Mouse (Mus musculus) heart, embryonic 12.5 days (tissue): Measurements from ENCODE around the gene Naif1. TPM values are rescaled to one million over a fixed set of nuclear protein-coding genes. Genes with fewer than 3 reads are reported as not detected.
A peak's percentile ranks its signal among the peaks of the same experiment; 100 is the strongest.
"Not testable (repeated sequence)": the region's sequence is repeated elsewhere in the genome, so short reads cannot be mapped to it uniquely, and the experiment has no call there.

Source experiments
- ATAC-seq: fragments of 200-750 bp; cut with Nextera tagmentation; 2 replicates; pipeline ENCODE4 v1.8.0; 2017; ENCODE audit warnings: moderate TSS enrichment, moderate library complexity; ENCODE audit not compliant: insufficient number of reproducible peaks, low FRiP score
- H3K27ac ChIP-seq: fragments of 300-500 bp; sonication (generic); 2 replicates; pipeline ENCODE4 v1.5.1; 2016; ENCODE audit warnings: mild to moderate bottlenecking, moderate library complexity; ENCODE audit not compliant: poor library complexity, severe bottlenecking
- H3K27me3 ChIP-seq: fragments of 300-500 bp; sonication (generic); replicated peaks from 2 replicates; pipeline ENCODE4 v1.6.1; 2016; ENCODE audit warnings: mild to moderate bottlenecking, moderate library complexity
- H3K36me3 ChIP-seq: fragments of 300-500 bp; sonication (generic); 2 replicates; pipeline ENCODE4 v1.6.1; 2016; ENCODE audit warnings: mild to moderate bottlenecking, moderate library complexity
- H3K4me1 ChIP-seq: fragments of 300-500 bp; sonication (generic); replicated peaks from 2 replicates; pipeline ENCODE4 v1.6.1; 2016; ENCODE audit warnings: mild to moderate bottlenecking
- H3K4me2 ChIP-seq: fragments of 300-500 bp; sonication (generic); 2 replicates; pipeline ENCODE4 v1.6.1; 2016; ENCODE audit warnings: mild to moderate bottlenecking, moderate library complexity
- H3K4me3 ChIP-seq: fragments of 300-500 bp; sonication (generic); 2 replicates; pipeline ENCODE4 v1.5.1; 2016; ENCODE audit warnings: mild to moderate bottlenecking
- H3K9ac ChIP-seq: fragments of 300-500 bp; sonication (generic); 2 replicates; pipeline ENCODE4 v1.6.1; 2016; ENCODE audit warnings: mild to moderate bottlenecking, moderate library complexity
- H3K9me3 ChIP-seq: fragments of 300-500 bp; sonication (generic); replicated peaks from 2 replicates; pipeline ENCODE4 v1.6.1; 2016; ENCODE audit warnings: mild to moderate bottlenecking, moderate library complexity
- WGBS: fragments of 180-500 bp; shearing (Covaris S2); methylation state at CpG from one replicate; pipeline ENCODE4 v1.1.7; 2016; 5-methylcytosine and 5-hydroxymethylcytosine counted together
- polyA plus RNA-seq: library from polyadenylated mRNA; unstranded; fragments of >200 nt; fragmentation: Nextera tagmentation; extraction: Ambion mirVana; gene quantifications from 2 replicates; pipeline ENCODE4 v1.2.1, GENCODE M21; 2016

The Naif1 gene
- polyA plus RNA-seq, 1 experiment from 2014 or later, result 5.4 TPM

DNA sequence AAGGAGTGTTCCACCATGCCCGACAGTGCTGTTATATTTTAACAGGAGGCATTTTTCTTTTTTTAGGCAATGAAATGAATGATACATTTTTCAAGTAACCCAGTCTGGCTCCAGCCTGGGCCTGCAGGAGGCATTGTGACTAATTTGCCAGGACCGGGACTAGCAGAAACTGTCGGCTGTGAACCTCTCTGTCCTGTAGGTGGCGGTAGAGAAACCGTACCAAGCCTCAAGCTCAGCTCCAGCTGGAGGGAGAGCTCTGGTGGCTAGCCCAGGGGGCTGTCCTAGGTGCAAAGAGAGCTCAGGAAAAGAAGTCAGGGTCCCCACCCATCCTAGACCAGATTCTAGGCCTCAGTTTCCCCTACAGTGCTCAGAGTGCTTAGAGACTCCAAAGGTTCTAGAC, 38.4 kb downstream of the Naif1 start:
- no peak; the same call in 1 of the 2 replicates for ATAC-seq
- no peak overlapping the region for H3K4me3 ChIP-seq
- peaks cover 12% of the 10 kb centered on the region for H3K4me1 ChIP-seq
- WGBS, result 0% methylated on average over 5 of the region's 5 CpGs
- H3K27me3 ChIP-seq, result no peaks in the 10 kb centered on the region
- no peak overlapping the region for H3K4me2 ChIP-seq
- no peaks in the 10 kb centered on the region for H3K9me3 ChIP-seq
- no peak overlapping the region for H3K9ac ChIP-seq
- H3K27ac ChIP-seq, result no peak overlapping the region
- no peaks in the 10 kb centered on the region for H3K36me3 ChIP-seq

- peaks cover 15% of the 10 kb centered on the region for H3K4me1 ChIP-seq
Measured at GRCm38 (mm10) chr2:32490730-32491129, 40.5 kb downstream of the Naif1 start.

DNA sequence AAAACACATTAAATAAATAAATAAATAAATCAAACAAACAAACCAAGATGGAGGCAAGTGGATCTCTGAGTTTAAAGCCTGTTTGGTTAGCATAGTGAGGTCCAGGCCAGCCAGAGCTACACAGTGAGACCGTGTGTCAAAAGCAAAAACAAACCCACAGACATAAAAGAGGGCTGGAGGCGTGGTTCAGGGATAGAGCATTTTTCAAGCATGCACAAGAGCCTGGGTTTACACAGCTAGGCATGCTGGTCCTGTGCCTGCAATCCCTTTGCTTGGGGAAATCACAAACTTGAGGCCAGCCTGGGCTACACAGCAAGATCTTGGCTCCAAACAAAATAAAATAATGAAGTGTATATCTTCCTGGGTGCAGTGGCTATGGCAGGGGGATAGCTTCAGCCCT, 42.4 kb downstream of the Naif1 start:
- no peak overlapping the region for H3K9ac ChIP-seq
- H3K36me3 ChIP-seq, result no peaks in the 10 kb centered on the region
- H3K27ac ChIP-seq, result no peak overlapping the region
- H3K9me3 ChIP-seq, result no peaks in the 10 kb centered on the region
- ATAC-seq, result no peak
- H3K4me3 ChIP-seq, result no peak overlapping the region
- no peak overlapping the region for H3K4me2 ChIP-seq
- WGBS, result 66% methylated on average over 2 of the region's 2 CpGs
- no peaks in the 10 kb centered on the region for H3K27me3 ChIP-seq
- H3K4me1 ChIP-seq, result peaks cover 6% of the 10 kb centered on the region

More at GRCm38 (mm10) chr2:32490730-32491129, 40.5 kb downstream of the Naif1 start:
- not testable (repeated sequence) for H3K27me3 ChIP-seq, H3K4me2 ChIP-seq, H3K4me3 ChIP-seq, ATAC-seq, H3K9ac ChIP-seq, H3K9me3 ChIP-seq, H3K27ac ChIP-seq, H3K36me3 ChIP-seq

DNA sequence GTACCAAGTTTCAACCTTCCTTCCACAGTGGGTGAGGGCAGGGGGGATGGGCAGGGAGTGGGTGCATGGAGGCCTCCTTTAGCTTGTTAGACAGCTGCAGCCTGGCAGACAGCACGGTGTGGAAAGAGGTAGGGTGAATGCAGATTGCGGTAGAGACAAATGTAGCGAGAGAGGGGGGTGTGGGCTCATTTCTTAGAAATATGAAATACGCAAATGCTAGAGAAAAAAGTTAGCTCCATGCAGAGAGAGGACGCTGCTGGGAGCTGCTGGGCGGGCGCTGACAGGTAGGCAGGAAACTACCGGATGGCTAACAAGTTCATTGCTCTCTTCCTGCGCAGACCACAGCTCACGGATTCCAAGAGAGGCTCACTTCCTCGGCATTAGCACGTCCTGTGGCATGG, 43.0 kb downstream of the Naif1 start:
- 67% methylated on average over 12 of the region's 12 CpGs for WGBS
- no peak for ATAC-seq
- no peaks in the 10 kb centered on the region for H3K27me3 ChIP-seq
- no peak overlapping the region for H3K27ac ChIP-seq
- H3K4me1 ChIP-seq, result peaks cover 6% of the 10 kb centered on the region
- no peaks in the 10 kb centered on the region for H3K36me3 ChIP-seq
- no peak overlapping the region for H3K4me3 ChIP-seq
- no peak overlapping the region for H3K4me2 ChIP-seq
- H3K9me3 ChIP-seq, result no peaks in the 10 kb centered on the region
- no peak overlapping the region for H3K9ac ChIP-seq

- Histone ChIP-seq H3K36me3 (no peaks in the 10 kb centered on the region), H3K4me3 (no peak overlapping the region), H3K4me1 (peaks cover 6% of the 10 kb centered on the region), H3K9ac (no peak overlapping the region), H3K9me3 (peaks cover 5% of the 10 kb centered on the region), H3K27ac (no peak overlapping the region), H3K27me3 (no peaks in the 10 kb centered on the region), H3K4me2 (no peak overlapping the region)
- 34% methylated on average over 2 of the region's 2 CpGs for WGBS
- ATAC-seq, result no peak
Measured at GRCm38 (mm10) chr2:32494522-32494921, 44.3 kb downstream of the Naif1 start.

GRCm38 (mm10) chr2:32495185-32495726, 45.0 kb downstream of the Naif1 start:
- Histone ChIP-seq H3K9ac (no peak overlapping the region), H3K4me1 (peaks cover 6% of the 10 kb centered on the region), H3K4me3 (no peak overlapping the region), H3K9me3 (peaks cover 5% of the 10 kb centered on the region), H3K27ac (no peak overlapping the region), H3K27me3 (no peaks in the 10 kb centered on the region), H3K4me2 (peak overlapping the region; percentile 15; the same call in 1 of the 2 replicates), H3K36me3 (no peaks in the 10 kb centered on the region)
- WGBS, result 57% methylated on average over 20 of the region's 20 CpGs
- peak; percentile 34; the same call in 1 of the 2 replicates for ATAC-seq

DNA sequence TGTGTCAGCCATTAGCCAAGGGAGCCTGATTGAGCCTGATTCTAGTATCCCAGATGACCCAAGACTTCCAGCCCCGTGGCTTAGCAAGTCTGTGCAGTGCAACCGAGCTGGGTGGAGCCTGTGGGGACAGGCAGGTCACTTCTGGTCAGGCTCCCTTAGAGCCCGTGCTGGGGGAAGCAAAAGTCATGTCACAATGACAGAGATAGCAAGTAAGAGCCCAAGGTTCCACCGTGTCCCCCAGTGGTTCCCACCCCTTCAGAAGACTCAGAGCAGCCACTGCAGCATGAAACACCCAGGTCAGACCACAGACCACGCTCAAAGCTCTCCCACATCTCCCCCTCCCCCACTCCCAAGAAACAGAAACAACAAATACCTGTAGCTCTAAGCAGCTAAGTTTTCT, 45.9 kb downstream of the Naif1 start:
- H3K9ac ChIP-seq, result no peak overlapping the region
- peaks cover 6% of the 10 kb centered on the region for H3K4me1 ChIP-seq
- 57% methylated on average over 5 of the region's 5 CpGs for WGBS
- ATAC-seq, result no peak
- no peak overlapping the region for H3K27ac ChIP-seq
- H3K27me3 ChIP-seq, result no peaks in the 10 kb centered on the region
- H3K36me3 ChIP-seq, result no peaks in the 10 kb centered on the region
- H3K4me2 ChIP-seq, result no peak overlapping the region
- H3K4me3 ChIP-seq, result no peak overlapping the region
- peaks cover 5% of the 10 kb centered on the region for H3K9me3 ChIP-seq

- no peak overlapping the region for H3K4me3 ChIP-seq
- 74% methylated on average over 4 of the region's 4 CpGs for WGBS
- ATAC-seq, result no peak
- peaks cover 11% of the 10 kb centered on the region for H3K4me1 ChIP-seq
- H3K36me3 ChIP-seq, result no peaks in the 10 kb centered on the region
- H3K27ac ChIP-seq, result no peak overlapping the region
- no peak overlapping the region for H3K9ac ChIP-seq
- H3K27me3 ChIP-seq, result no peaks in the 10 kb centered on the region
- peaks cover 5% of the 10 kb centered on the region for H3K9me3 ChIP-seq
- no peak overlapping the region for H3K4me2 ChIP-seq
Measured at GRCm38 (mm10) chr2:32499365-32499764, 49.1 kb downstream of the Naif1 start.

DNA sequence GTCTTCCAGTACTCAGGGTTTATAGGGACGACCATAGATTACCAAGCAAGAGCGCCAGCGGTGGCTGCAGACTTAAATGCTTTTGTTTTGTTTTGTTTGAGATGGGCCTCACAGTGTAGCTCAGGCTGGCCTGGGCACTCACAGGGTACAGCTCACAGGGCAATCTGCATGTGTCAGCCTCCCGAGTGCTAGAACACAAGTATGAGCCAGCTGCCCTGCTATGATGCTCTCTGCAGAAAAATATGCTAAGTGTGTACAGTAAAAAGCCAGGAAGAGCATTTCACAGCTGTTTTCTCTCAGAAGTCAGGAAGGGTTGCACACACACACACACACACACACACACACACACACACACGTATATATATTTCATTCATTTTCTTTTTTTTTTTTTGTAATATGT, 50.2 kb downstream of the Naif1 start:
- H3K27me3 ChIP-seq, result no peaks in the 10 kb centered on the region
- H3K27ac ChIP-seq, result no peak overlapping the region
- H3K9ac ChIP-seq, result no peak overlapping the region
- 74% methylated on average over 5 of the region's 5 CpGs for WGBS
- no peak overlapping the region for H3K4me2 ChIP-seq
- H3K9me3 ChIP-seq, result peaks cover 5% of the 10 kb centered on the region
- H3K4me1 ChIP-seq, result peaks cover 9% of the 10 kb centered on the region; the same call in 1 of the 2 replicates
- no peak overlapping the region for H3K4me3 ChIP-seq
- ATAC-seq, result no peak
- no peaks in the 10 kb centered on the region for H3K36me3 ChIP-seq

GRCm38 (mm10) chr2:32501754-32502324, 51.6 kb downstream of the Naif1 start:
- Histone ChIP-seq H3K4me1 (0 out of 2 replicates have a peak, but pooled peaks cover 9% of the 10 kb centered on the region), H3K27ac (no peak overlapping the region), H3K4me2 (no peak overlapping the region), H3K27me3 (no peaks in the 10 kb centered on the region), H3K9me3 (peaks cover 9% of the 10 kb centered on the region), H3K36me3 (no peaks in the 10 kb centered on the region), H3K9ac (no peak overlapping the region), H3K4me3 (no peak overlapping the region)
- WGBS, result 60% methylated on average over 5 of the region's 5 CpGs
- ATAC-seq, result no peak

- no peaks in the 10 kb centered on the region for H3K36me3 ChIP-seq
- H3K4me1 ChIP-seq, result peaks cover 19% of the 10 kb centered on the region
- H3K4me3 ChIP-seq, result no peak overlapping the region
- no peaks in the 10 kb centered on the region for H3K27me3 ChIP-seq
- no peak overlapping the region for H3K4me2 ChIP-seq
- H3K27ac ChIP-seq, result no peak overlapping the region
- H3K9me3 ChIP-seq, result peaks cover 9% of the 10 kb centered on the region
- 86% methylated on average over 12 of the region's 12 CpGs for WGBS
- H3K9ac ChIP-seq, result no peak overlapping the region
- no peak for ATAC-seq
Measured at GRCm38 (mm10) chr2:32502843-32503242, 52.6 kb downstream of the Naif1 start.

DNA sequence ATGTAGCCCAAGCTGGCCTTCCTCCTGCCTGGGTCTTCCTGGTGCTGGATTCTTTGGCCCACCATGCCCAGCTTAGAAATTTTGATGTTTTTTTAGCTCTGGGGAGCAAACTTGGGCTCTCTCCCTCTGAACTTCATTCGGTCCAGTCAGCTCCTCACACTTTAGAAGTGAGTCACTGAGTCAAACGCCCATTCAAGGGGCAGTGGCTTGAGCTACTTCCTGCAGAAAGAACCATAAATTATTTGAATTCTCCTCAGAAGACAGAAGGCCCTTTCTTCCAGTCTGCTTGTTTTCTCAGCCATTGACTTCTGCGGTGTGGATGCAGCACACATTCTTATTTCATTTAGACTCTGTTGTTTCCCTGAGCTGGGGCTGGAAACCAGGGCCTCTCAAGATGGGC, 53.3 kb downstream of the Naif1 start:
- H3K4me3 ChIP-seq, result no peak overlapping the region
- no peaks in the 10 kb centered on the region for H3K27me3 ChIP-seq
- 51% methylated on average over 3 of the region's 3 CpGs for WGBS
- peaks cover 24% of the 10 kb centered on the region for H3K4me1 ChIP-seq
- no peak overlapping the region for H3K27ac ChIP-seq
- H3K9me3 ChIP-seq, result peaks cover 7% of the 10 kb centered on the region
- H3K9ac ChIP-seq, result no peak overlapping the region
- H3K36me3 ChIP-seq, result no peaks in the 10 kb centered on the region
- no peak overlapping the region for H3K4me2 ChIP-seq
- ATAC-seq, result no peak
